Mouse (Mus musculus): ENCODE measurements around the gene Nkx2-5.

GRCm38 (mm10) chr17:26812607-26813006 is 32.2 kb downstream of the Nkx2-5 start:
- TF ChIP-seq CTCF (IDR thresholded peaks at IDR 0.05; ENCODE audit: extremely low read depth, insufficient read length, insufficient replicate concordance, low read depth, low read length) (no peak), POLR2A (IDR thresholded peaks at IDR 0.05; ENCODE audit: low read depth, low read length) (no peak)
